Mouse (Mus musculus) embryonic facial prominence, embryonic 12.5 days (tissue): ENCODE results near the gene Disc1. TPM values are rescaled to one million over a fixed set of nuclear protein-coding genes. Genes with fewer than 3 reads are reported as not detected.
A peak's percentile ranks its signal among the peaks of the same experiment; 100 is the strongest.

Experiments
- ATAC-seq: fragments of 200-750 bp; cut with Nextera tagmentation; 2 replicates; pipeline ENCODE4 v1.8.0; 2017; ENCODE audit not compliant: insufficient number of reproducible peaks, insufficient read depth, low FRiP score, low TSS enrichment
- H3K27ac ChIP-seq: fragments of 300-500 bp; sonication (generic); 2 replicates; pipeline ENCODE4 v1.5.1; 2016; ENCODE audit warnings: mild to moderate bottlenecking
- H3K27me3 ChIP-seq: fragments of 300-500 bp; sonication (generic); 2 replicates; pipeline ENCODE4 v1.6.1; 2016; ENCODE audit warnings: mild to moderate bottlenecking, moderate library complexity
- H3K36me3 ChIP-seq: fragments of 300-500 bp; sonication (generic); 2 replicates; pipeline ENCODE4 v1.6.1; 2016; ENCODE audit warnings: mild to moderate bottlenecking
- H3K4me1 ChIP-seq: fragments of 300-500 bp; sonication (generic); 2 replicates; pipeline ENCODE4 v1.6.1; 2016
- H3K4me2 ChIP-seq: fragments of 300-500 bp; sonication (generic); replicated peaks from 2 replicates; pipeline ENCODE4 v1.6.1; 2016; ENCODE audit warnings: mild to moderate bottlenecking, moderate library complexity
- H3K4me3 ChIP-seq: fragments of 300-500 bp; sonication (generic); 2 replicates; pipeline ENCODE4 v1.5.1; 2016; ENCODE audit warnings: mild to moderate bottlenecking
- H3K9ac ChIP-seq: fragments of 300-500 bp; sonication (generic); 2 replicates; pipeline ENCODE4 v1.6.1; 2016; ENCODE audit warnings: mild to moderate bottlenecking, moderate library complexity
- H3K9me3 ChIP-seq: fragments of 300-500 bp; sonication (generic); 2 replicates; pipeline ENCODE4 v1.6.1; 2016; ENCODE audit warnings: mild to moderate bottlenecking, moderate library complexity
- WGBS: fragments of 180-500 bp; shearing (Covaris S2); methylation state at CpG from one replicate; pipeline ENCODE4 v1.1.7; 2016; 5-methylcytosine and 5-hydroxymethylcytosine counted together
- polyA plus RNA-seq: library from polyadenylated mRNA; unstranded; fragments of >200 nt; fragmentation: Nextera tagmentation; extraction: Ambion mirVana; gene quantifications from 2 replicates; pipeline ENCODE4 v1.2.1, GENCODE M21; 2016

The Disc1 gene
- polyA plus RNA-seq, 1 experiment from 2014 or later = 2.9 TPM

DNA sequence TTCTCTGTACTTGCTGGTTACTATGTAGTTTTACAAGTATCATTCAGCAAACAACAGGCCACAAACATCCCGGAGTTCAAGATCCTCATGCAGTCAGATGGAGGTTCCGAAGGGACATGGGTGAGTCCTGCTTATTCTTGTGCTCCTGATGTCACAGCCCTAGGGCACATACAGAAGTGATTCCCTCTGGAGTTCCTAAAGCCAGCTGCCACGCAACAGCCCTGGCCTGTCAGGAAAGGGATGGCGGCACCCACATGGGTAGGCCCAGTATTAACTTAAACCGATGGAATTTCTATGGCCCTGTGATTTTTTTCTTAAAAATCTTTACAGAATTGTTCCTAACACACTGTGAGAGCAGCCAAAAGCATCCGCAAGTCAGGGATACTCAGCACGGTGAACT is 10.6 kb upstream of the Disc1 start:
- Histone ChIP-seq H3K9ac (peak overlapping the region; percentile 20; the same call in 1 of the 2 replicates), H3K4me1 (peaks cover 23% of the 10 kb centered on the region), H3K9me3 (no peaks in the 10 kb centered on the region), H3K27me3 (no peaks in the 10 kb centered on the region), H3K4me3 (no peak overlapping the region), H3K4me2 (no peak overlapping the region), H3K27ac (peak overlapping the region; percentile 76), H3K36me3 (peaks cover 22% of the 10 kb centered on the region)
- 42% methylated on average over 7 of the region's 7 CpGs for WGBS
- no peak for ATAC-seq

DNA sequence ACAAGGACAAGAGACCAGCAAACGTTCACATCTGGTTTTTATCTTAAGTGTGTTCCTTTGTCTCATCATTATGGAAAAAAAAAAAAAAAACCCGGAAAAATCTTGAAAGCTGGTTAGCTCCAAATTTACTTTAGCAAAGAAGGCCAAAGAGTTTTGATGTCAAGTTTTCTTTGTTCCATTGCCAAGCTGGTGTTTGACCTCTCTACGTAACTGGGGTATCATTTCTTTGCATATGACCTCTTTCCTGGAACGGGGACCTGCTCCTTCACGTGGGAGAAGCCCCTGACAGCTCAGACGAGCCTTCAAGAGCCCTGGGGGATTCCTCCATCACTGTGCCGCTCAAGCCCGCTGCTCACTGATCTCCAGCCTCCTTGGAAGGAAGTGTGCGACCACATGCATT is 10.1 kb upstream of the Disc1 start:
- H3K27me3 ChIP-seq = no peaks in the 10 kb centered on the region
- 11% methylated on average over 9 of the region's 9 CpGs for WGBS
- no peak overlapping the region for H3K4me3 ChIP-seq
- H3K27ac ChIP-seq = peak overlapping the region; percentile 76
- no peaks in the 10 kb centered on the region for H3K9me3 ChIP-seq
- H3K4me2 ChIP-seq = no peak overlapping the region
- no peak for ATAC-seq
- peaks cover 23% of the 10 kb centered on the region for H3K4me1 ChIP-seq
- H3K36me3 ChIP-seq = peaks cover 17% of the 10 kb centered on the region
- no peak overlapping the region for H3K9ac ChIP-seq

DNA sequence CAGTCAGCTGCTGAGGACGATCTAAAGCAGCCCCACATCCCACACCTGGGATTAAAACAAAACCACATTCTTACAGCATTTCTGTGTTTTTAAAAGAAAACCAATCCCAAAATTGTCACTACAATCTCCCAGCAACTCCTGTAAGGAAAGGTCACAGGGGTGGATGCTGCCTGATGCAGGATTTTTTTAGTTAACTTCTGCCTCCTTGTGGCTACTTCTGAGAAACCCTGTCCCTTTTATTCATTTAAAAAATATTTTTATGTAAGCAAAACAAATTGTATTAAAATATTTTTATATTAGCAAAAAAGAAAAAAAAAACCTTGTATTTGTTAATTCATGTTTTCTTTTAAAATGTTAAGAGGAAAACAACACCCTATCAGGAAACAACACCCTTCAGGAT is 8.2 kb upstream of the Disc1 start:
- Histone ChIP-seq H3K4me1 (peaks cover 19% of the 10 kb centered on the region), H3K4me3 (no peak overlapping the region), H3K27ac (no peak overlapping the region), H3K27me3 (no peaks in the 10 kb centered on the region), H3K9ac (no peak overlapping the region), H3K36me3 (no peaks in the 10 kb centered on the region), H3K4me2 (no peak overlapping the region), H3K9me3 (no peaks in the 10 kb centered on the region)
- no peak for ATAC-seq
- WGBS = 69% methylated on average over 1 of the region's 1 CpGs

DNA sequence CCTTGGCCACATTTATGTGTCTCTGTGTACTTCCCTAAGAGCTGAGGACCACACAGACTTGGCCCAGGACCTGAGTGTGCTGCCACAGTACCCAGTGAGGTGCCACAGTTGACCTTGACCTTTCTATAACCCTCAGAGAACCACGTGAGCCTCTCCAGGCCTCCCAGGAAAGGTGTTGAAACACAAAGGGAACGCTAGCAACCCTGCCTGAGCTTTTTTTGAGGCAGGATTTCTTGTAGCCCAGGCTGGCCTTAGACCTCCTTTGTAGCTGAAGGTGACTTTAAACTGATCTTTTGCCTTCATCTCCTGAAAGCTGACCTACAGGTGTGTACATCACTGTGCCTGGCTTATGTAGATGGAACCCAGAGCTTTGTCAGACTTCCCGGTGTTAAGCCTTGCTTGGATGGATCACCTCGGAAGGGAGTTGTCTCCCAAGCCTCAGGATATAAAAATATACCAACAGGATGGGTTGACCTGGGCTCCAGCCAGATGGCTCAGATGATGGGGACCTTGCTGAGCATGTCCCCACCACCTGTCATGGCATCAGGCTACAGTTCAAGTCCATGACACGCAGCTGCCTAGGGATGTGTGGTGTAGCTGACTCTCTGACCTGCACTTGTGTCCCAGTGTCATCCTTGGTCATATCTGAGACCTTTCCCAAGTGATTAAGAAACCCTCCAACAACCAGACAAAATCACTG is 4.8 kb upstream of the Disc1 start:
- Histone ChIP-seq H3K9me3 (no peaks in the 10 kb centered on the region), H3K4me3 (no peak overlapping the region), H3K27me3 (peaks cover 18% of the 10 kb centered on the region), H3K9ac (no peak overlapping the region), H3K4me1 (peaks cover 4% of the 10 kb centered on the region; the same call in 1 of the 2 replicates), H3K27ac (no peak overlapping the region), H3K4me2 (no peak overlapping the region), H3K36me3 (no peaks in the 10 kb centered on the region)
- WGBS = 66% methylated on average over 5 of the region's 5 CpGs
- ATAC-seq = no peak

DNA sequence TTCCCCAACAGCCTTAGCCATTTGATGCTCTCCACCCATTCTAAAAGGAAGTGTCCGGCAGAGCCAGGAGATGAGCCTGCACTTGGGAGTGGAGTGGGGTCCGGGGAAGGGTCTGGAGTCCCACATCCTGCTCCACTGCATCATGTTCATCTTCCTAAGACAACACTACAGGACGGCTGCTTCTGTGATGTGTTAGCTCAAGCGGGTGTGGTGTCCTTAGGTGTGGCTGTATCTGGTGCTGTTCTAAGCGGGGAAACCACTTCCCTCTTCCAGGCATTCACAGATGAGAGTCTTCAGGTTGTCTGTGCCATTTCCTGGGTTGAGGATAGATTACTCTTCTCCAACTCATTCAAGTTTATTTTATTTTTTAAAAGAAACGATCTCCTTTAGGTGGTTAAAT is 4.2 kb upstream of the Disc1 start:
- ATAC-seq = no peak

DNA sequence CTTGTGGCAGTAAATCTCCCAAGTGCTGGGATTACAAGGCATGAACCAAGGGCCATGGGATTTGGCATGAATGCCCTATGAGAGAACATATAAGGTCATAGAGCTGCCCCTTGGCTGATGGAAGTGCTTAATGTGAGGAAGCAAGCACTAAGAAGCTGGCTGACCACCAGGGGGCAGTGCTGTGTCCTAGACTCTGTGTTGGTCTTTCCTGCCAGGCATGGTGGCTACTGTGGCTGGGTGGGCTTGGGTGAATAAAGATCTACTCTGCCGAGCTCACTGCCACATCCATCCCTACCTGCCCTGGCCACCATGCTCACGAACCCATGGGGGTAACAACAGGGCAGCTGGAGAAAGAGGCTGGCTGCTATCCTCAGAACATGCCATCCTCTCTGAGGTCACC is 2.0 kb upstream of the Disc1 start:
- no peaks in the 10 kb centered on the region for H3K9me3 ChIP-seq
- 47% methylated on average over 2 of the region's 2 CpGs for WGBS
- no peak for ATAC-seq

More for the DNA sequence above, 4.2 kb upstream of the Disc1 start:
- Histone ChIP-seq H3K9ac (no peak overlapping the region), H3K27me3 (peaks cover 24% of the 10 kb centered on the region), H3K27ac (no peak overlapping the region), H3K36me3 (no peaks in the 10 kb centered on the region), H3K9me3 (no peaks in the 10 kb centered on the region), H3K4me1 (peaks cover 4% of the 10 kb centered on the region; the same call in 1 of the 2 replicates), H3K4me2 (no peak overlapping the region), H3K4me3 (no peak overlapping the region)
- WGBS = 81% methylated on average over 6 of the region's 6 CpGs

DNA sequence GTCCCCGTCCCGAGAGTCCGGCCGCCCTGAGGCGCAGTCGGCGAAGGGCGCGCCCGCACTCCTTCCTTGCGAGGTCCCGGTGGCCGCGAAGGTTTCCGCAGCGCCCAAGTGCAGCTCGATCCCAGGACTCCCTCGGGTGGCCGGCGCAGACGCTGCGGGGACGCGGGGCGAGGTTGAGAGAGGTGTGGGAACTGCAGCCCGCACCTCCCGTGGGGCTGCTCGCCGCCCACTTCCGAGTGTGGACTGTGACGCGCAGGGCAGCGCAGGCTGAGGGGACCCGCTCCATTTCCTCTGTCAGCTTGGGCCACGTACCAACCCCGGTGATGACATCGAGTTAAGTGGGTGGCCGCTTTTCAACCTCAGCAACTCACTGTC is 428 bp downstream of the Disc1 start:
- H3K4me2 ChIP-seq = peak overlapping the region; percentile 90
- ATAC-seq = peak; percentile 55; the same call in 1 of the 2 replicates
- peak overlapping the region; percentile 65 for H3K9ac ChIP-seq
- H3K36me3 ChIP-seq = no peaks in the 10 kb centered on the region
- peaks cover 35% of the 10 kb centered on the region for H3K27me3 ChIP-seq
- peaks cover 4% of the 10 kb centered on the region; the same call in 1 of the 2 replicates for H3K4me1 ChIP-seq
- no peaks in the 10 kb centered on the region for H3K9me3 ChIP-seq
- peak overlapping the region; percentile 64 for H3K4me3 ChIP-seq
- peak overlapping the region; percentile 61 for H3K27ac ChIP-seq
- WGBS = under 1% methylated on average over 38 of the region's 38 CpGs

More for the DNA sequence above, 2.0 kb upstream of the Disc1 start:
- H3K4me2 ChIP-seq = no peak overlapping the region
- no peak overlapping the region for H3K27ac ChIP-seq
- H3K9ac ChIP-seq = no peak overlapping the region
- H3K36me3 ChIP-seq = no peaks in the 10 kb centered on the region
- H3K4me1 ChIP-seq = peaks cover 4% of the 10 kb centered on the region; the same call in 1 of the 2 replicates
- H3K27me3 ChIP-seq = peaks cover 35% of the 10 kb centered on the region
- no peak overlapping the region for H3K4me3 ChIP-seq

DNA sequence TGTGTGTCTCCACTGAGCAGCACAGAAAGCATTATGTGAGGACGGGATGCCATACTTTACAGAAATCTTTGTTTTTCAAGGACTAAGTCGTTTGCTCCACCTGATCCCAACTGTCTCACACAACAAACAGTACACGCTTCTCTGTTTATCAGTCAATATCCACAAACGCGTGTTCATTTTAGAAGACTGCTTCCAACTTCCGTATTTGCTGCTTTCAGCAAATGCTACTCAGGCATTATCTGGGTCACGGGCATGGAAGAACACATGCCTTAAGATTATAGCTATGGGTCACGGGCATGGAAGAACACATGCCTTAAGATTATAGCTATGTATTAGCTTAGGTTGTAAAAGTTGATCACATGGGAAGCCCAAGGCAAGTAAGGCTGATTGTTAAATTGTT is 6.9 kb downstream of the Disc1 start:
- no peaks in the 10 kb centered on the region for H3K9me3 ChIP-seq
- H3K9ac ChIP-seq = no peak overlapping the region
- no peak overlapping the region for H3K4me2 ChIP-seq
- H3K4me3 ChIP-seq = no peak overlapping the region
- H3K4me1 ChIP-seq = no peaks in the 10 kb centered on the region
- H3K27ac ChIP-seq = no peak overlapping the region
- ATAC-seq = no peak
- no peaks in the 10 kb centered on the region for H3K36me3 ChIP-seq
- 0 out of 2 replicates have a peak, but pooled peaks cover 2% of the 10 kb centered on the region for H3K27me3 ChIP-seq
- 84% methylated on average over 8 of the region's 8 CpGs for WGBS

DNA sequence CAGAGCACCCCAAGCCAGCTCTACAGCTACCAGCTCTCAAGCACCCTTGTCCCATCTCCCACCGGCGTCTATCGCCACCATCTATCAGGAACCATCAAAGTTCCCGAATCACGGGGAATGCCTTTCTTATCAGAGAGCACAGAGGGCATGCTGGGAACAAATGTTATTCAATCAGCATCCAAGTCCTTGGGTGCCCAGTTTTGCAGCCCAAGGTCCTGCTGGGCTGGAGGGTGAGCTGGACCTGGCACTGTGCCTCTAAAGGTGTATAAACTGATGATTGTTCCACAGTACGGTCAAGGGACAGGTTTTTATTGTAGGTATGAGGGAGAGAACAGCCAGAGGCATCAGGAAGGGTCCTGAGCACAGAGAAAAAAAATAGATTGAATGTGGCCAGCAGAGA is 11.6 kb downstream of the Disc1 start:
- Histone ChIP-seq H3K4me2 (no peak overlapping the region), H3K9me3 (no peaks in the 10 kb centered on the region), H3K9ac (no peak overlapping the region), H3K4me1 (peaks cover 5% of the 10 kb centered on the region; the same call in 1 of the 2 replicates), H3K27ac (no peak overlapping the region), H3K4me3 (no peak overlapping the region), H3K36me3 (no peaks in the 10 kb centered on the region), H3K27me3 (no peaks in the 10 kb centered on the region)
- no peak for ATAC-seq
- 82% methylated on average over 6 of the region's 6 CpGs for WGBS

DNA sequence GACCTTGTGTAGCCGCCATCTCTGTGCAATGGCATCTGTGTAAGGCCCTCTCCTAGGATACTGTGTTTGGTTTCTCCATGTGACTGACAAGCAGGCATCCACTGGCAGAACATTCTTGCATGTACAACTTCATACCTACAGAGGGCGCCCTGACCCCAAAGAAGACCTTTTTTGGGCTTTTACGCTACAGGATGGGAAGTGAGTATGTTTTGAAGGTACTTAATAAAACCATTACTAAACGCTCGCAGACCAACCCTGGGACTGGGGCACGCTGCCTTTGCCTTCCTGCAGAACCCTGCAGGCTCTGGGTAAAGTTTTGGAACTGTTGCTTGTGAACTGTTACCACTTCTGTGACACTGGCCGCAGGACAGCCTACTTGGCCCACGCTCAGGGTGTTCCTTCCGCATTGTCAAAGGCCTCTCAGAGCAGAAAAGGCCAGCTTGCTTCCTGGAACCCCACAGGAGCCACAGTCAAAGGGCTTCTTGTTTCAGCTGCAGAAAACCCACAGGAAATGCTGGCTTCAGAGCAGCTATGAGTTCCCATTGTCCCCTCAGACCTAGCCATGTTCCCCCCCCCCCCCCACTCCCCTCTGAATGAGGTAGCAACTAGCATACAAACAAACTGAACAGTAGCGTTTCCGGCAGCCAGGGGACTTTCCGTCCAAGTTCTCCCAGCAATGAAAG is 13.1 kb downstream of the Disc1 start:
- Histone ChIP-seq H3K27ac (peak overlapping the region; percentile 63), H3K27me3 (no peaks in the 10 kb centered on the region), H3K4me1 (peaks cover 5% of the 10 kb centered on the region; the same call in 1 of the 2 replicates), H3K4me2 (peak overlapping the region; percentile 27; the same call in 1 of the 2 replicates), H3K9me3 (no peaks in the 10 kb centered on the region), H3K36me3 (no peaks in the 10 kb centered on the region), H3K9ac (no peak overlapping the region), H3K4me3 (no peak overlapping the region)
- 14% methylated on average over 12 of the region's 12 CpGs for WGBS
- no peak for ATAC-seq

DNA sequence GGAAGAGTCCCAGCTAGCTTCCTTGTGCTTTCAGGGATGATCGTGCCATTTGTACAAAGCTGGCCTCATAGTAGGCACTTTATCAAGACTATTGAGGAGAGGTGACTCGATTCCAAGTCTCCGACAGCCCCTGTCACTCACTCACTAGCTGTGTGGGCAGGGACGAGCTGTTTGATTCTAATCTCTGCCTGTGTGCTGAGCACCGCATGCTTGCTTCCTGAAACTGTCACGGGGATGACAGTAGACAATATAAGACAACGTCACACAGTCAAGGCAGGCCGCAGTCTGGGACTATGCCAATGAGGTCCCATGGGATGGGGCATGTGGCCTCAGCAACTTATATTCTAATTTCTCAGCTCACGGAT is 13.6 kb downstream of the Disc1 start:
- 67% methylated on average over 9 of the region's 9 CpGs for WGBS
- peak overlapping the region; percentile 63 for H3K27ac ChIP-seq
- H3K9me3 ChIP-seq = no peaks in the 10 kb centered on the region
- peak overlapping the region; percentile 27; the same call in 1 of the 2 replicates for H3K4me2 ChIP-seq
- H3K9ac ChIP-seq = no peak overlapping the region
- H3K4me1 ChIP-seq = peaks cover 5% of the 10 kb centered on the region; the same call in 1 of the 2 replicates
- no peak for ATAC-seq
- H3K27me3 ChIP-seq = no peaks in the 10 kb centered on the region
- H3K4me3 ChIP-seq = no peak overlapping the region
- H3K36me3 ChIP-seq = no peaks in the 10 kb centered on the region
